Mouse (Mus musculus): ENCODE data around the gene Gm4981. TPM values are rescaled to one million over a fixed set of nuclear protein-coding genes. Genes with fewer than 3 reads are reported as not detected.

Gm4981 gene
- polyA plus RNA-seq (2015; fragmentation: Nextera tagmentation; extraction: Ambion mirVana): not detected in 2 replicates

DNA sequence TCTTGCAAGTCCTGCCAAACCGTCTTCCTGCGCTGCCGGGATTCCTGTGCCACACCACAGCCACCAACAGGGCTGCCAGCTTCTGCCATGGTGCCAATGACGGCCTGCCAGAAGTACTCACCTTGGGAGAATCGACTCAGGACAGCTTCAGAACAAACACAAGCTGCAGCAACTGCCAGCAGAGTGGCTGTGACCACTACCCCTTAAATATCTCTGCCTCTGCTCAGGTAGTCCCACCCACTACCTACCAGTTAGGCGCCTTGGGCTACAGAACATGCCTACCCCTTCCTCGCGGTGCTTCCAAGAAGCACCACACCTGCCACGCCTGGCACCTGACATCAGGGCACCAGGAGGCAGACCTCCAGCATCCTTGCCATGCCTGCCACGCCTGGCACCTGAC lies at the start of gene Gm4981:
Gene Gm4981 (minus strand): TSS at position 89 of the 400 bp plus-strand sequence.

GRCm38 (mm10) chr10:58255213-58255892 lies 18.9 kb upstream of the Gm4981 start, which contains the start of gene Gcc2:
Gcc2 (plus strand) TSS chr10:58255497.

DNA sequence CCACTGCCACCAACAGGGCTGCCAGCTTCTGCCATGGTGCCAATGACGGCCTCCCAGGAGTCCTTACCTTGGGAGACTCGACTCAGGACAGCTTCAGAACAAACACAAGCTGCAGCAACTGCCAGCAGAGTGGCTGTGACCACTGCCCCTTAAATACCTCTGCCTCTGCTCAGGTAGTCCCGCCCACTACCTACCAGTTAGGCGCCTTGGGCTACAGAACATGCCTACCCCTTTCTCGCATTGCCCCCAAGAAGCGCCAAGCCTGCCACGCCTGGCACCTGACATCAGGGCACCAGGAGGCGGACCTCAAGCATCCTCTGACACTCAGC lies 3.9 kb downstream of the Gm4981 start, which contains the start of gene Duxf3:
Gene Duxf3 (minus strand): TSS at position 35 of the 329 bp plus-strand sequence.

DNA sequence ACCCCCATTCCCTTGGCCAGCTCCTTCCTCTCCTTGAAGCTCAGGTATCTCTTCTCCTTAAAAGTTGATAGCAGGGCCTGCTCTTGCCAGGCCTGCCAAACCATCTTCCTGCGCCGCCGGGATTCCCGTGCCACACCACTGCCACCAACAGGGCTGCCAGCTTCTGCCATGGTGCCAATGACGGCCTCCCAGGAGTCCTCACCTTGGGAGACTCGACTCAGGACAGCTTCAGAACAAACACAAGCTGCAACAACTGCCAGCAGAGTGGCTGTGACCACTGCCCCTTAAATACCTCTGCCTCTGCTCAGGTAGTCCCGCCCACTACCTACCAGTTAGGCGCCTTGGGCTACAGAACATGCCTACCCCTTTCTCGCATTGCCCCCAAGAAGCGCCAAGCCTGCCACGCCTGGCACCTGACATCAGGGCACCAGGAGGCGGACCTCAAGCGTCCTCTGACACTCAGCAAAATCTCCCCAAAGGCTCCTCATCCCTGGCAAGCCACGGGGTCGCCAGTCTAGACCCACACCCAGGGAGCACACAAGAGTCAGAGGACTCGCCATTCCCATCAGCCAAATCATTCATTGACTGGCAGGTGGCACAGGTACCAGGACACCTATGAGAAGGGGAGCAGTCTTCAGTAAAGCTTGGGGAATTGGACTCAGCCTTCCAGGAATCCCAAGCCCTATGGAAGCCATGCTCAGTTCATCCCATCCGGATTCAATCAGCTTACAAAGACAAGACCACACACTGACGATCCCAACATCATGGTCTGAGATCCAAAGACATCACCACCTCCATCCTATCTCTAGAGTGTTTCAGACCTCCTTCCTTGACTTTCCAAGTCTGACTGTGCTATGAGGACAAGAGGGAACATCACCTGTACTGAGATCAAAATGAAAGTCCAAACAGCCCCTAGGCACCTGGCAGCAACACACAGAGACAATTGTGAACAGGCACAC lies 11.4 kb downstream of the Gm4981 start, which contains the start of gene AW822073:
Gene AW822073 (minus strand): TSS at position 104 of the 959 bp plus-strand sequence.

Other genes starting within 250 kb of the Gm4981 start
- gene AW822073, start 11.8 kb downstream of the Gm4981 start, polyA plus RNA-seq (2015; fragmentation: Nextera tagmentation; extraction: Ambion mirVana): not detected in 2 replicates
- gene Duxf3, start 4.0 kb downstream of the Gm4981 start, polyA plus RNA-seq (2015; fragmentation: Nextera tagmentation; extraction: Ambion mirVana): not detected in 2 replicates
- 28.4 and 28.6 TPM in 2 replicates for gene Gcc2, start 18.8 kb upstream of the Gm4981 start, polyA plus RNA-seq (2015; fragmentation: Nextera tagmentation; extraction: Ambion mirVana)
- gene Lims1, start 86.8 kb upstream of the Gm4981 start, polyA plus RNA-seq (2015; fragmentation: Nextera tagmentation; extraction: Ambion mirVana): 118 and 123 TPM in 2 replicates
- 11.7 and 13.1 TPM in 2 replicates for gene Ranbp2, start 210.2 kb upstream of the Gm4981 start, polyA plus RNA-seq (2015; fragmentation: Nextera tagmentation; extraction: Ambion mirVana)